Mouse (Mus musculus) stomach, embryonic 14.5 days (tissue): ENCODE data around the gene Eif3c. TPM values are rescaled to one million over a fixed set of nuclear protein-coding genes. Genes with fewer than 3 reads are reported as not detected.

ENCODE experiments used
- ATAC-seq: fragments of 200-750 bp; cut with Nextera tagmentation; 2 replicates; pipeline ENCODE4 v1.8.0; 2017; ENCODE audit warnings: low read depth, moderate TSS enrichment; ENCODE audit not compliant: insufficient number of reproducible peaks, insufficient read depth, low FRiP score
- H3K27ac ChIP-seq: fragments of 300-500 bp; sonication (generic); 2 replicates; pipeline ENCODE4 v1.5.1; 2014; ENCODE audit warnings: mild to moderate bottlenecking, low read length, moderate library complexity, mixed read lengths
- H3K27me3 ChIP-seq: fragments of 300-500 bp; sonication (generic); 2 replicates; pipeline ENCODE4 v1.6.1; 2014; ENCODE audit warnings: low read length, control low read depth, mixed read lengths; ENCODE audit not compliant: control insufficient read depth, insufficient read depth
- H3K36me3 ChIP-seq: fragments of 300-500 bp; sonication (generic); 2 replicates; pipeline ENCODE4 v1.6.1; 2014; ENCODE audit warnings: mild to moderate bottlenecking, control low read depth, low read length, moderate library complexity, mixed read lengths; ENCODE audit not compliant: control insufficient read depth, insufficient read depth
- H3K4me1 ChIP-seq: fragments of 300-500 bp; sonication (generic); 2 replicates; pipeline ENCODE4 v1.6.1; 2014; ENCODE audit warnings: low read length, control low read depth, mixed read lengths; ENCODE audit not compliant: control insufficient read depth, insufficient read depth
- H3K4me2 ChIP-seq: fragments of 300-500 bp; sonication (generic); replicated peaks from 2 replicates; pipeline ENCODE4 v1.6.1; 2014; ENCODE audit warnings: low read depth, low read length, control low read depth
- H3K4me3 ChIP-seq: fragments of 300-500 bp; sonication (generic); 2 replicates; pipeline ENCODE4 v1.5.1; 2014; ENCODE audit warnings: low read depth, low read length, control low read depth
- H3K9ac ChIP-seq: fragments of 300-500 bp; sonication (generic); replicated peaks from 2 replicates; pipeline ENCODE4 v1.6.1; 2014; ENCODE audit warnings: low read depth, mild to moderate bottlenecking, control low read depth, low read length, moderate library complexity, mixed read lengths
- H3K9me3 ChIP-seq: fragments of 300-500 bp; sonication (generic); 2 replicates; pipeline ENCODE4 v1.6.1; 2016; ENCODE audit warnings: low read depth, low read length, control low read depth; ENCODE audit not compliant: control insufficient read depth
- WGBS: fragments of 180-500 bp; shearing (Covaris S2); extraction: QIAGEN DNeasy Blood & Tissue Kit; methylation state at CpG from one replicate; pipeline ENCODE4 v1.1.7; 2014; 5-methylcytosine and 5-hydroxymethylcytosine counted together
- polyA plus RNA-seq: library from polyadenylated mRNA; unstranded; fragments of >200 nt; fragmentation: Nextera tagmentation; extraction: Ambion mirVana; gene quantifications from 2 replicates; pipeline ENCODE4 v1.2.1, GENCODE M21; 2014

The Eif3c gene
- polyA plus RNA-seq, 1 experiment from 2014 or later: 163 TPM

- no peak overlapping the region for H3K4me3 ChIP-seq
- H3K4me2 ChIP-seq: no peak overlapping the region
- no peaks in the 10 kb centered on the region for H3K4me1 ChIP-seq
- H3K9ac ChIP-seq: no peak overlapping the region
- WGBS: 78% methylated on average over 3 of the region's 3 CpGs
- no peaks in the 10 kb centered on the region for H3K9me3 ChIP-seq
- no peaks in the 10 kb centered on the region for H3K36me3 ChIP-seq
- H3K27me3 ChIP-seq: no peaks in the 10 kb centered on the region
- H3K27ac ChIP-seq: no peak overlapping the region
- no peak for ATAC-seq
These were observed 54.9 kb downstream of the Eif3c start for GRCm38 (mm10) chr7:126511287-126511686.

DNA sequence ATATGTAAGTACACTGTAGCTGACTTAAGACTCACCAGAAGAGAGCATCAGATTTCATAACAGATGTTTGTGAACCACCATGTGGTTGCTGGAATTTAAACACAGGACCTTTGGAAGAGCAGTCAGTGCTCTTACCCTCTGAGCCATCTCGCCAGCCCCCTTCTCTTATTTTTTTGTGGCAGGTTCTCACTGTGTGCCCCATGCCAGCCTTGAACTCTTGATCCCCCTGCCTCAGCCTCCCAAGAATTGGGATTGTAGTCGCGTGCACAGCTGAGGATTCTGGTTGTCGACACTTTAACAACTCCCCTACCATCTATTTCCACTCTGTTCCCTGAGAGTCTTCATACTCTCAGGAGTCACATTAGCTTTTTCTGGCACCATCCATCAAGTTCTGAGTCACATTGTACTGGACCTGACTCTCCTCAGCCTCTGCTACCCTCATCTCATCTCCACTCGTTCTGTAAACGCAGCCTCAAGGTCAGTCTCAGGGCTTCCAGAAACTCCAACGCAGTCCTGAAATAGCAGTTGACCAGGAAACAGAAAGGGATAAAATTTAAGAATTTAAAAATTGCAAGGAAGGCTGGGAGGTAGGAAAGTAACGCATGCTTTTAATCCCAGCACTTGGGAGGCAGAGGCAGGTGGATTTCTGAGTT lies 59.0 kb downstream of the Eif3c start:
- no peak overlapping the region for H3K9ac ChIP-seq
- no peak overlapping the region for H3K27ac ChIP-seq
- WGBS: 73% methylated on average over 8 of the region's 8 CpGs
- no peaks in the 10 kb centered on the region for H3K9me3 ChIP-seq
- H3K4me1 ChIP-seq: no peaks in the 10 kb centered on the region
- H3K4me3 ChIP-seq: no peak overlapping the region
- H3K27me3 ChIP-seq: no peaks in the 10 kb centered on the region
- no peak for ATAC-seq
- H3K36me3 ChIP-seq: no peaks in the 10 kb centered on the region
- no peak overlapping the region for H3K4me2 ChIP-seq

DNA sequence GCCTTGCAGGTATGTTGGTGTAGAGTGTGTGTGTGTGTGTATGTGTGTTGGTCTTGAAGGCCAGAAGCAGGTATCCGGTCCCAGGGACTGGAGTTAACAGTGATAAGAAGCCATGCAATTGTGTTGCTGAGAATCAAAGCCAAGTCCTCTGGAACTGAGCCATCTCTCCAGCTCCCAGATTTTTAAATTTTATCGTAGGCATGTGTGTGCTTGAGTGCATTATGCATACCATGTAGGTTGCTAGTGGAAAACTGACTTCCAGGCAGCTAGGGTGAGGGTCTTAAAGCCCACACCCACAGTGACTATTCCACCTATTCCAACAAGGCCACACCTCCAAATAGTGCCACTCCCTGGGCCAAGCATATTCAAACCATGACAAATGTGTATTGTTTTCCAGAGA lies 61.3 kb downstream of the Eif3c start:
- no peak overlapping the region for H3K4me2 ChIP-seq
- H3K9me3 ChIP-seq: no peaks in the 10 kb centered on the region
- no peaks in the 10 kb centered on the region for H3K27me3 ChIP-seq
- H3K36me3 ChIP-seq: peaks cover 13% of the 10 kb centered on the region
- 0 out of 2 replicates have a peak, but pooled peaks cover 5% of the 10 kb centered on the region for H3K4me1 ChIP-seq
- no peak for ATAC-seq
- 67% methylated on average over 2 of the region's 2 CpGs for WGBS
- H3K9ac ChIP-seq: no peak overlapping the region
- no peak overlapping the region for H3K27ac ChIP-seq
- H3K4me3 ChIP-seq: no peak overlapping the region

DNA sequence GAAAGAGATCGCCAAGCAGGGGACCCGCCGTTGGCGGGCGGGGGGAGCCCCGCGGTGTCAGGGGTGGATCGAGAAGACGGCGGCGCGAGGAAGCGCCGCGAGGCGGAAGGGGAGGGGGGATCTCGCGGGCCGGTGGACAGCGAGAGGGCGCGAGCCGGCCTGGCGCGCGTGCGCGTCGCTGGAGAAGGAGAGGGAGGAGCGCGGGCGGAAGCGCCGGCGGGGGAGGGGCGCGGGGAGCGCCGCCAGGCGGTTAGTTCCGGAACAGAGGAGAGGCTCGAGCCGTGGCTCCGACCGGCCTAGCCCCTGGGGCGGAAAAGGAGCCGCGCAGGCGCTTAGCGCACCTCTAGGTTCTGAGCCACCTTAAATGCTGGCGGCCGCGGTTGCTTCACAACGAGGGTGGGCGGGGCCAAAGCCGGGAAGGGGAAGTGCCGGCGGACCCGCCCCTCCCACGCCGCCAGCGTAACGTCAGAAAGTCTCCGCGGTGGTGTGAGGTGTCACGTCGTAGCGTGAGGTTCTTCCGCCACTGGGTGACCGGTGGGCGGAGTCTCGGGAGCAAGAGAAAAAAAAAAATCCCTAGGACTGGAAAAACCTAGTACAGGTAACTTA lies 62.8 kb downstream of the Eif3c start, which contains the start of gene Atxn2l:
TSS of gene Atxn2l (minus strand) at position 165 of the 606 bp plus-strand sequence.
- ATAC-seq: peak; percentile 93

GRCm38 (mm10) chr7:126502751-126503150 lies 63.5 kb downstream of the Eif3c start:
- WGBS: under 1% methylated on average over 40 of the region's 40 CpGs
- Histone ChIP-seq H3K36me3 (peaks cover 35% of the 10 kb centered on the region), H3K27me3 (no peaks in the 10 kb centered on the region)

More for the DNA sequence above, 62.8 kb downstream of the Eif3c start, which contains the start of gene Atxn2l:
- Histone ChIP-seq H3K27me3 (no peaks in the 10 kb centered on the region), H3K9ac (peak within 1 kb of the TSS; percentile 100), H3K4me1 (0 out of 2 replicates have a peak, but pooled peaks cover 5% of the 10 kb centered on the region), H3K9me3 (no peaks in the 10 kb centered on the region), H3K36me3 (peaks cover 29% of the 10 kb centered on the region), H3K4me3 (peak within 1 kb of the TSS; percentile 100), H3K27ac (peak within 1 kb of the TSS; percentile 100), H3K4me2 (peak within 1 kb of the TSS; percentile 63)
- under 1% methylated on average over 51 of the region's 72 CpGs for WGBS

DNA sequence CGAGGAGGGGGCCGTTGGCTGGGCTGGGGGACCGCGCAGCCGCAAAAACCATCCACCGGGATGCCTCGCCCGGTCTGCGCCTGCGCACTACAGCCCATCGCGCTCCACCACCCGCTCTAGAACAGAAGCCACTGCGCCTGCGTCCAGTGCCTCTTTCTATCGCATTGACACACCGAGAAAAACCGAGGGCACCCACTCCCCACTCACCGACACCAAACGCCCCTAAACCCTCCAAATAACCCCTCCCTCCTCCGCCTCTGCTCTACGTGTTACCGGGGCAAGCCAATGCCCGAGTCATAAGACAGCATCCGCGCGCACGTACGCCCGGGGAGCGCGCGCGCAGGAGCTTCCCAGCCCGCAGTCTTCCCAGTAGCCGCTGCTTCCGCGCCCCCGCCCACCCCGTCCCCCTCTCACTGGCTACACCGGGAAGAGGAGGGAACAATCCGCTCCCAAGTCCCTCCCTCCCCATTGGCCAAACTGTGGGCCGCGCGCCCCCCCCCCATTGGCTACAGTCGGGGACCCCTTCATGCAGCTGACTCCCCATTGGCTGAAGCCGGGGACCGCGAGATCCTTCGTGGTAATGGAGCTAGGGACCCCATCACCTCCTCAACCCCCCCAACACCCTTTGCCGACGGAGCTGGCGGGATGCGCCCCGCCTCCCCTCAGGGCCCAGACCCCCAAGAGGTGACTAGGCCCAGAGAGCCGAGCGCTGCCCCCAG lies 64.0 kb downstream of the Eif3c start:
- under 1% methylated on average over 54 of the region's 57 CpGs for WGBS
- peaks cover 41% of the 10 kb centered on the region for H3K36me3 ChIP-seq
- H3K9ac ChIP-seq: peak overlapping the region; percentile 100
- peak overlapping the region; percentile 57 for H3K4me2 ChIP-seq
- ATAC-seq: peak; percentile 84
- 0 out of 2 replicates have a peak, but pooled peaks cover 5% of the 10 kb centered on the region for H3K4me1 ChIP-seq
- H3K9me3 ChIP-seq: no peaks in the 10 kb centered on the region
- H3K27me3 ChIP-seq: no peaks in the 10 kb centered on the region
- peak overlapping the region; percentile 100 for H3K27ac ChIP-seq
- peak overlapping the region; percentile 100 for H3K4me3 ChIP-seq

More at GRCm38 (mm10) chr7:126502751-126503150, 63.5 kb downstream of the Eif3c start:
- Histone ChIP-seq H3K4me3 (peak overlapping the region; percentile 100), H3K4me2 (peak overlapping the region; percentile 32), H3K9ac (peak overlapping the region; percentile 100), H3K9me3 (no peaks in the 10 kb centered on the region), H3K4me1 (0 out of 2 replicates have a peak, but pooled peaks cover 5% of the 10 kb centered on the region), H3K27ac (peak overlapping the region; percentile 100)
- ATAC-seq: no peak; the same call in 1 of the 2 replicates

DNA sequence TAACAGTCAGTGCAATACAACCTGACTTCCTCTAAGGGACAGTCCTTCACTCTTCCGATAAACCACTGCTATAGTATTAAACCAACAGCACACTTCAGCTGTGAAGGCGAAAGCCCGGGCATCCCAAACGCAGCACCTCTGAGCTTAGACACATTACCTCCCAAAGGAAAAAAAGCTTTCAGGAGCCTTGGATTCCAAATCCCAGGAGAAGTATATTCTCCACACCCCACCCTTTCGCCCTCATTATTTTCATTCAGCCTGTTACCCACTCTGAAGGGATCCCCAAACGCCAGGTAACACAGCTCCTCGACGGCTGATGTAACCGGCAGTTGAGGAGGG lies 64.6 kb downstream of the Eif3c start:
- Histone ChIP-seq H3K4me3 (peak overlapping the region; percentile 100), H3K9me3 (no peaks in the 10 kb centered on the region), H3K9ac (peak overlapping the region; percentile 100), H3K27ac (peak overlapping the region; percentile 100), H3K4me1 (0 out of 2 replicates have a peak, but pooled peaks cover 5% of the 10 kb centered on the region), H3K27me3 (no peaks in the 10 kb centered on the region), H3K4me2 (peak overlapping the region; percentile 57), H3K36me3 (peaks cover 46% of the 10 kb centered on the region)
- 5% methylated on average over 9 of the region's 9 CpGs for WGBS
- ATAC-seq: no peak

- Histone ChIP-seq H3K36me3 (peaks cover 68% of the 10 kb centered on the region), H3K27me3 (no peaks in the 10 kb centered on the region), H3K27ac (no peak overlapping the region), H3K9me3 (no peaks in the 10 kb centered on the region), H3K4me3 (no peak overlapping the region), H3K4me2 (no peak overlapping the region), H3K9ac (no peak overlapping the region), H3K4me1 (0 out of 2 replicates have a peak, but pooled peaks cover 5% of the 10 kb centered on the region)
- 93% methylated on average over 7 of the region's 7 CpGs for WGBS
- ATAC-seq: no peak
These were observed 66.8 kb downstream of the Eif3c start for GRCm38 (mm10) chr7:126499416-126499815.
